In genomic region chrX:160766233-160766616, GRCm38 (mm10) we compare ENCODE assay signal across 8 mouse cellular contexts. TPM values are rescaled to one million over a fixed set of nuclear protein-coding genes. Genes with fewer than 3 reads are reported as not detected.
DNase-seq lines count a peak whose midpoint lies in the region; ATAC-seq and TF ChIP-seq lines count a peak whose summit lies in the region.

No protein-coding gene starts in this region.

- no peaks in the 10 kb centered on the region for H3K36me3 ChIP-seq in lung, embryonic 14.5 days (ENCODE audit: insufficient read depth)
- H3K36me3 ChIP-seq in hindbrain, embryonic 15.5 days, result no peaks in the 10 kb centered on the region
- no peaks in the 10 kb centered on the region for H3K36me3 ChIP-seq in midbrain, embryonic 11.5 days (ENCODE audit: control insufficient read depth, insufficient read depth, low read length)

- peak overlapping the region; percentile 44 for H3K4me3 ChIP-seq in lung, embryonic 14.5 days (ENCODE audit: low read depth, low read length)
- H3K4me3 ChIP-seq in cortical plate, adult 2 months (ENCODE audit: insufficient read depth, low read length), result peak overlapping the region; percentile 43
- H3K4me3 ChIP-seq in hindbrain, embryonic 15.5 days, result peak overlapping the region; percentile 49
- H3K4me3 ChIP-seq in midbrain, embryonic 11.5 days (ENCODE audit: low read depth, low read length), result peak overlapping the region; percentile 35

- intact Hi-C loops in gastrocnemius, postnatal 14 days (cut with DNase I; ENCODE audit: low total_unique reads), result no loop called here

- H3K27me3 ChIP-seq in lung, embryonic 14.5 days (ENCODE audit: insufficient read depth, low read length), result no peaks in the 10 kb centered on the region
- H3K27me3 ChIP-seq in hindbrain, embryonic 15.5 days, result peaks cover 9% of the 10 kb centered on the region; the same call in 1 of the 2 replicates
- H3K27me3 ChIP-seq in midbrain, embryonic 11.5 days (ENCODE audit: control insufficient read depth, insufficient read depth, low read length), result peaks cover 4% of the 10 kb centered on the region

- DNase-seq in lung, embryonic 14.5 days, result peak; percentile 65
- no peak for DNase-seq in lung, adult 18-20 months
- DNase-seq in midbrain, embryonic 11.5 days (ENCODE audit: low spot score, missing footprints), result no peak
- no peak for DNase-seq in gastrocnemius, postnatal 14 days
- no peak for DNase-seq in spleen, adult 12 weeks (ENCODE audit: low spot score)
- no peak for DNase-seq in kidney, adult 18-20 months

- peak overlapping the region; percentile 52 for H3K4me2 ChIP-seq in lung, embryonic 14.5 days
- H3K4me2 ChIP-seq in hindbrain, embryonic 15.5 days, result peak overlapping the region; percentile 55
- H3K4me2 ChIP-seq in midbrain, embryonic 11.5 days, result peak overlapping the region; percentile 34

- H3K27ac ChIP-seq in lung, embryonic 14.5 days (ENCODE audit: low read depth), result 0 out of 2 replicates have a peak overlapping the region, but pooled peaks have one; percentile 18
- no peak overlapping the region for H3K27ac ChIP-seq in cortical plate, adult 2 months (ENCODE audit: insufficient read depth, low read length)
- no peak overlapping the region for H3K27ac ChIP-seq in hindbrain, embryonic 15.5 days (replicated peaks)
- no peak overlapping the region for H3K27ac ChIP-seq in midbrain, embryonic 11.5 days (ENCODE audit: low read depth, low read length)

- ATAC-seq in lung, embryonic 14.5 days (ENCODE audit: insufficient read depth), result peak; percentile 92
- ATAC-seq in hindbrain, embryonic 15.5 days (ENCODE audit: low FRiP score, low read depth), result peak; percentile 90
- peak; percentile 86 for ATAC-seq in midbrain, embryonic 11.5 days (ENCODE audit: low FRiP score)

- H3K9ac ChIP-seq in lung, embryonic 14.5 days, result peak overlapping the region; percentile 34
- H3K9ac ChIP-seq in hindbrain, embryonic 15.5 days, result no peak overlapping the region
- peak overlapping the region; percentile 49; the same call in 1 of the 2 replicates for H3K9ac ChIP-seq in midbrain, embryonic 11.5 days (ENCODE audit: low read length)

- no peaks in the 10 kb centered on the region for H3K4me1 ChIP-seq in lung, embryonic 14.5 days (ENCODE audit: insufficient read depth)
- H3K4me1 ChIP-seq in cortical plate, adult 2 months (ENCODE audit: control insufficient read depth, insufficient read depth, low read length), result no peaks in the 10 kb centered on the region
- no peaks in the 10 kb centered on the region for H3K4me1 ChIP-seq in hindbrain, embryonic 15.5 days (replicated peaks)
- H3K4me1 ChIP-seq in midbrain, embryonic 11.5 days (ENCODE audit: control insufficient read depth, insufficient read depth, low read length), result no peaks in the 10 kb centered on the region

- no peaks in the 10 kb centered on the region for H3K9me3 ChIP-seq in lung, embryonic 14.5 days (ENCODE audit: low read depth, low read length)
- H3K9me3 ChIP-seq in hindbrain, embryonic 15.5 days, result no peaks in the 10 kb centered on the region
- no peaks in the 10 kb centered on the region for H3K9me3 ChIP-seq in midbrain, embryonic 11.5 days (ENCODE audit: control insufficient read depth, low read length)

- TF ChIP-seq POLR2A in cortical plate, adult 2 months (IDR thresholded peaks at IDR 0.05; ENCODE audit: extremely low read depth, insufficient read depth, low read length), result no peak

- TF ChIP-seq CTCF in lung, embryonic 14.5 days (IDR thresholded peaks at IDR 0.05; ENCODE audit: low read depth), result no peak
- no peak for TF ChIP-seq CTCF in cortical plate, adult 2 months (IDR thresholded peaks at IDR 0.05; ENCODE audit: extremely low read depth, insufficient read depth, low read length)

- WGBS in lung, embryonic 14.5 days, result 20% methylated on average over 15 of the region's 15 CpGs
- 24% methylated on average over 15 of the region's 15 CpGs for WGBS in hindbrain, embryonic 15.5 days
- 28% methylated on average over 15 of the region's 15 CpGs for WGBS in midbrain, embryonic 11.5 days

RNA-seq across cellular contexts. Expression of gene Rs1, which starts 1.6 kb away (rescaled TPM):
- polyA plus RNA-seq in lung, embryonic 14.5 days (2014; fragmentation: Nextera tagmentation; extraction: Ambion mirVana), result not detected in 2 replicates
- polyA plus RNA-seq in cortical plate, adult 2 months (2012; rRNA removed), result 0.06 TPM in 2 replicates
- 0.05 and 0.06 TPM in 2 replicates for polyA plus RNA-seq in hindbrain, embryonic 15.5 days (2015; fragmentation: Nextera tagmentation; extraction: Ambion mirVana)
- 0.03 and 0.04 TPM in 2 replicates for polyA plus RNA-seq in midbrain, embryonic 11.5 days (2014; fragmentation: Nextera tagmentation; extraction: Ambion mirVana)
- under 1 TPM; 0.08 to 0.09 TPM for total RNA-seq in gastrocnemius, postnatal 14 days (2021)

RNA-seq across cellular contexts. Expression of gene Ppef1, which starts 30.7 kb away (rescaled TPM):
- polyA plus RNA-seq in lung, embryonic 14.5 days (2014; fragmentation: Nextera tagmentation; extraction: Ambion mirVana), result not detected in 2 replicates
- 0.32 and 1.0 TPM in 2 replicates for polyA plus RNA-seq in cortical plate, adult 2 months (2012; rRNA removed)
- polyA plus RNA-seq in hindbrain, embryonic 15.5 days (2015; fragmentation: Nextera tagmentation; extraction: Ambion mirVana), result 3.0 and 5.6 TPM in 2 replicates
- polyA plus RNA-seq in midbrain, embryonic 11.5 days (2014; fragmentation: Nextera tagmentation; extraction: Ambion mirVana), result 0.19 and 0.56 TPM in 2 replicates
- not detected for total RNA-seq in gastrocnemius, postnatal 14 days (2021)
